Mouse (Mus musculus) spleen, adult 12 weeks (tissue): ENCODE data around the gene Gm16181.

Source experiments
- DNase-seq: peaks from one replicate; pipeline ENCODE4 v3.0.0; 2022; ENCODE audit warnings: low spot score

The Gm16181 gene

GRCm38 (mm10) chr17:35195631-35196320, 24.9 kb upstream of the Gm16181 start:
- peak; percentile 73 for DNase-seq

GRCm38 (mm10) chr17:35196321-35196641, 24.4 kb upstream of the Gm16181 start:
- DNase-seq = no peak

- DNase-seq = no peak
Observed at GRCm38 (mm10) chr17:35197126-35197525, 23.5 kb upstream of the Gm16181 start.

DNA sequence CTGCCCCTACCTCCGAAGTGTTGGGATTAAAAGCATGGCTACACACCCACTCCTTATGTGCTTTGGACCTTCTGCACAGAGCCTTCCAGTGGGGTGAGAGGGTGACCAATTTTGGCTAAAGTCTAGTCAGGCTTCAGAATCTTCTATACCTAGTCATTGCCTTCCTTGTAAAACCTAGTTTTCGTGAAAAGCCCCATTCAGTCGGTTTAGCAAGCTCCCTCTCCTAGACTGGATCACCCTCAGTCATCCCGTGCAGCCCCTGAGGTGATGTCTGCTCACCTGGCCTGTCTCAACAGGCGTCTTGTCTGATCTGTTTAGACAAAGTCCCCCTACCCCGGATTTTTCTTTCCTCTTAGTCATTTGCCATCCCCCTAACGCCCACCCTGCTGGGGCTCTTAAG, 22.6 kb upstream of the Gm16181 start:
- no peak for DNase-seq

- DNase-seq = no peak
Observed at GRCm38 (mm10) chr17:35198946-35199345, 21.7 kb upstream of the Gm16181 start.

GRCm38 (mm10) chr17:35200398-35200797, 20.2 kb upstream of the Gm16181 start:
- peak; percentile 46 for DNase-seq

DNA sequence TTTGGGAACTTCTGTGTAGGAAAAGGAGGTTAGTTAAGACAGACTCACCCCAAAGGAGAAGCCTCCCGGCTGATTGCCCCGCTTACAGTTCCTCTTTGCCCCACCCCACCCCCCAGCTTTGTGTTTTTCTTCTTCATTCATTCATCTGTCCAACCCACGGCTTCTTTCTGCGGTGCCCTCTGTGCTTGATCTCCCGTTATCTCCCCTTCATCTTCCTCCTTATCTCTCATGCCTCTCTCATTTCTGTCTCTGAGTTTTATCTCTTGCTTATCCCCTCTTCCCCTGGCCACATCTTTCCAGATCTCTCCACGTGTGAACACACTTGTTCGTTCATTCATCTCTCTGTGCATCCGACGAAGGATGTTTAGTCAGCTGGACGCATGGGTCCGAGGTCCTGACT, 19.5 kb upstream of the Gm16181 start:
- no peak for DNase-seq

GRCm38 (mm10) chr17:35201787-35202186, 18.8 kb upstream of the Gm16181 start, which contains the start of gene Tnf:
Gene Tnf, minus strand, starts transcription at chr17:35202007.
- DNase-seq = peak; percentile 35

- no peak for DNase-seq
Observed at GRCm38 (mm10) chr17:35202442-35202841, 18.2 kb upstream of the Gm16181 start.

GRCm38 (mm10) chr17:35204494-35205379, 15.9 kb upstream of the Gm16181 start, which contains the start of gene Lta:
Gene Lta, minus strand, starts transcription at chr17:35205351.
- peak; percentile 37 for DNase-seq

DNA sequence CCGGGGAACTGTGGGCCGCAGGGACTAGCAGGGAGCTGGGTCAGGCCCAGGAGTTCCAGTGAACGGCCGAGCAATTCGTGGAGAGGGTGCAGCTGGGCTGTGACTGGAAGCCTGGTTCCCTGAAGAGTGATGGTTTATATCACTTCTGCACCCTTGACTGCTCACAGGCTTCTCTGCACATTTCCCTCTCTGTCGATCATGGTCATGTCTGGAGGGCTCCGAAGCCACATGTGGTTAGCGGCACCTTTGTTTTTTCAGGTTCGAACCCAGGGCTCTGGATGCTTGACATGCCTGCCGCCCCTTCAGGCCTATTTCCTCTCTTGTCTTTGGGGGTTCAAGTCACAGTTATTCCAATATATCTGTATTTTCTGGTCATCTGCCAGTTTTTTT, 15.3 kb upstream of the Gm16181 start:
- no peak for DNase-seq

GRCm38 (mm10) chr17:35209785-35210535, 10.7 kb upstream of the Gm16181 start:
- DNase-seq = peak; percentile 60

DNA sequence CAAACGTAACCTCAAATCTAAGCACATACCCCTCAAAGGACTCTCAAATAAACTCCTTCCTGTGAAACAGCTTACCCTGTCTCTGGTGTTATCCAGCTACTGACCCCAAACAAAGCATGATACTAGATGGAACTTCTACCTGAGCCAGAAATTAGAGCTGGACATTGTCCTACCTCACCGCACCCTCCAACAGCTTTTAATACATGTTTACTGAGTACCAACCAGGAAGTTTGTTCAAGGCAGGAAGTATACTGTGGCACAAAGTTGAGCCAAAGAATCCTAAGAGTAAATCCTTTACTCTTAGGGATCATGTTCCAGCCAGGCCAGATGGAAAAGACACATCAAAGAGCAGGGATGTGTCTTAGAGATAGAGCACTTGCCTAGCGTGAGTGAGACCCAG, 10.0 kb upstream of the Gm16181 start:
- DNase-seq = no peak

DNA sequence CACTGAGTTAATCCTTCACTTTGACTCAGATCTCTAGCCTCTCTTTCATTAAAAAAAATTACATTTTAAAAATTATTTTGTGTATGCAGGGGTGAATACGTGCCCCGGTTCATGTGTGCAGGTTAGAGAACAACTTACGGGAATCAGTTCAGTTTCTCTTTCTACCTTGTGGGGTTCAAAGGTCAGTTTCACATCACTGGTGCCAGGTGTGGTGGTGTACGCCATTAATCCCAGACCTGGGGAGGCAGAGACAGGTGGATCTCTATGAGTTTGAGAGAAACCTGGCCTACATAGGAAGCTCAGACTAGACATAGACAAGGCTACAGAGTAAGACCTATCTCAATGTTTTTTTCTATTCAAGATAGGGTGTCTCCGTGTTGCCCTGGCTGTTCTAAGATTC, 7.6 kb upstream of the Gm16181 start:
- DNase-seq = no peak

- DNase-seq = no peak
Observed at GRCm38 (mm10) chr17:35218516-35219193, 2.0 kb upstream of the Gm16181 start.

GRCm38 (mm10) chr17:35219601-35220041, 1.0 kb upstream of the Gm16181 start:
- no peak for DNase-seq

- DNase-seq = no peak
Observed at GRCm38 (mm10) chr17:35222299-35222698, 1.7 kb downstream of the Gm16181 start.

DNA sequence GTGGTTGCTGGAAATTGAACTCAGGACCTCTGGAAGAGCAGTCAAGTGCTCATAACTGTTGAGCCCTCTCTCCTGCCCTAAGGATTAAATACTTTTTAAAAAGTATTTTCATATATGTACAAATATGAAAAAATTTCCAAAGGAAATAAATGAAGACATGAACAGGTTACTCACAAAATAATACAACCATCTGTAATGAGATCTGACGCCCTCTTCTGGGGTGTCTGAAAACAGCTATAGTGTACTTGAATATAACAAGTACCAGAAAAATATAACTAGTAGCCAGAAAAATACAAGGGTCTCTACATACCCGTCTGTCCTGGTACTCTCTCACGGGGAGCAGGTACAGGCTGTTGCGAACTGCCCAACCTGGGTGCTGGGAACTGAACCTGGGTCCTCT, 4.0 kb downstream of the Gm16181 start:
- no peak for DNase-seq

DNA sequence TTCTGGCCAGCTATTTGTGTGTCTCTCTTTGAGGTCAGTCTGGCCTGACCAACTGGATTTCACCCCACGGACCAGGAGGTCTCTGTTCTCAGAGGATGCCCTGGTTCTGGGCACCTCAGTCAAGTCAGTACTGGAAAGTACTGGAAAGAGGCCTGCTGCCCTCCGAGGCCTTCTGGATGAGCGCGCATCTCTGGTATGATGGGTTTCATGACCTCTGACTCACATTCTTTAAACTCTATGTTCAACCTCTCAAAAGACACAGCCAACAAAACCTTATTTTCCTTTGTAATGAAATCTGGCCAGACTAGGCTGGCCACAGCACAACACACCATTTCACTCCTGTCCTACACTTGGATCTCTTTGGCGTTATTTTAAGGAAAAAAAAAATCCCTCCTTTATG, 4.8 kb downstream of the Gm16181 start:
- no peak for DNase-seq

DNA sequence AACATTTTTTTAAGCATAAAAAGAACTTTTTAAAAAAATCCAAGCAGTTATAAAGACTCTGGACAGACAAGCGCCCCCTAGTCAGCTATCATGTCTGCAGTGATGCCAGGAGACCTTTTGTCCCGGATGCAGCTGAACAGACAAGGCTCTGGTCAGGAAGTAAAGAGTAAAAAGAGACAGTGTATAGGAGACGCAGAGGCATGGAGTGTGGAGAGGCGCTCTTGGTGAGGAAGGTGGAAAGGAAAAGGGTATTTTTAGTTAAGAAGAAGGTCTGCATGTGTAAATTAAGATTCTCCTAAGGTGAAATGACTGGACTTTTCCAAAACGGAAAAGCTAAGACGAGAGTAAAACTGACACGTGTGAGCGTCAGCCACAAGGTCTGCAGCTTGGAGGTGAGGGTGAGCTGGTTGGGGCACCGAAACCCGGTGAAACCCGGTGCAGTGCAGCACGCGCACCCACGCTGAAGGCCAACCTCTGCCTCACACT, 6.0 kb downstream of the Gm16181 start:
- no peak for DNase-seq

- DNase-seq = no peak
Observed at GRCm38 (mm10) chr17:35231022-35231421, 10.4 kb downstream of the Gm16181 start.

DNA sequence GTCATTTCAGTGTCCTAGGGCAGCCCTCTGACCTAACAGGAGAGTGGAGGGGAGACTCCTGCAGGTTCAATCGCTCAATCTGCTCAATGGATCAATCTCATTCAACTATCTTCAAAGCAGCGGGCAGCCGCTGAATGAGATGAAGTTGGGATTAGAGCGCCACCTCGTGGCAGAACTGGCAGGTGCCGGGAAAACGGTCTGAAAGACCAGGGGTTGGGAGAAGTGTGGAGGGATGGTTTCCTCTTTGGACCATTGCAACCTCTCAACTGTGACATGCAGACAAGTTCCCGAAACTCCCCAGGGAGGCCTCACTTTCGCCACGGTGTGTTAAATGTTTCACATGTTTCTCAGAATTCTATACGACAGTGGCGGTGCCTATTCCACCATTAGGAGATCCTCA, 11.4 kb downstream of the Gm16181 start:
- DNase-seq = peak; percentile 77
